Mouse (Mus musculus) gastrocnemius, adult 18-20 months (tissue): ENCODE data around the gene Hic1. TPM values are rescaled to one million over a fixed set of nuclear protein-coding genes. Genes with fewer than 3 reads are reported as not detected.

ENCODE experiments used
- DNase-seq: peaks from one replicate; pipeline ENCODE4 v3.0.0; 2021; ENCODE audit warnings: low spot score
- total RNA-seq, 2 experiments: library from RNA; stranded (reverse); gene quantifications; 2 replicates each; pipeline ENCODE4 v1.2.3; 2021

Gene Hic1
- total RNA-seq, 2 experiments from 2014 or later, result 1.8 to 6.6 TPM

GRCm38 (mm10) chr11:75167643-75168589 is 1.4 kb downstream of the Hic1 start:
- no peak for DNase-seq

- no peak for DNase-seq
Observed at GRCm38 (mm10) chr11:75166861-75167642, 2.3 kb downstream of the Hic1 start.

- no peak for DNase-seq
Observed at GRCm38 (mm10) chr11:75166193-75166842, 3.0 kb downstream of the Hic1 start.

- DNase-seq, result peak; percentile 89
Observed at GRCm38 (mm10) chr11:75165441-75166192, 3.7 kb downstream of the Hic1 start.

- DNase-seq, result no peak
Observed at GRCm38 (mm10) chr11:75164750-75165149, 4.6 kb downstream of the Hic1 start.

- no peak for DNase-seq
Observed at GRCm38 (mm10) chr11:75164051-75164450, 5.3 kb downstream of the Hic1 start.

- no peak for DNase-seq
Observed at GRCm38 (mm10) chr11:75163379-75163778, 5.9 kb downstream of the Hic1 start.

- no peak for DNase-seq
Observed at GRCm38 (mm10) chr11:75162591-75163080, 6.7 kb downstream of the Hic1 start.

GRCm38 (mm10) chr11:75161417-75162008 is 7.8 kb downstream of the Hic1 start:
- no peak for DNase-seq

- no peak for DNase-seq
Observed at GRCm38 (mm10) chr11:75160954-75161353, 8.4 kb downstream of the Hic1 start.

GRCm38 (mm10) chr11:75159564-75159963 is 9.8 kb downstream of the Hic1 start:
- no peak for DNase-seq

- DNase-seq, result peak; percentile 32
Observed at GRCm38 (mm10) chr11:75158432-75158831, 10.9 kb downstream of the Hic1 start.

- DNase-seq, result no peak
Observed at GRCm38 (mm10) chr11:75157901-75158300, 11.4 kb downstream of the Hic1 start.

- DNase-seq, result peak; percentile 23
Observed at GRCm38 (mm10) chr11:75157037-75157436, 12.3 kb downstream of the Hic1 start.

- DNase-seq, result peak; percentile 12
Observed at GRCm38 (mm10) chr11:75156416-75156815, 12.9 kb downstream of the Hic1 start.

GRCm38 (mm10) chr11:75155985-75156384 is 13.3 kb downstream of the Hic1 start:
- peak; percentile 5 for DNase-seq

- no peak for DNase-seq
Observed at GRCm38 (mm10) chr11:75154053-75154585, 15.2 kb downstream of the Hic1 start.

- DNase-seq, result peak; percentile 18
Observed at GRCm38 (mm10) chr11:75152603-75153557, 16.4 kb downstream of the Hic1 start.

GRCm38 (mm10) chr11:75150346-75150745 is 19.0 kb downstream of the Hic1 start:
- DNase-seq, result no peak
